Mouse (Mus musculus) kidney, postnatal 0 days (tissue): ENCODE results near the gene Eml2. TPM values are rescaled to one million over a fixed set of nuclear protein-coding genes. Genes with fewer than 3 reads are reported as not detected.
A peak's percentile ranks its signal among the peaks of the same experiment; 100 is the strongest.

Experiments
- ATAC-seq: fragments of 200-750 bp; cut with Nextera tagmentation; replicated peaks from 2 replicates; pipeline ENCODE4 v1.8.0; 2017; ENCODE audit warnings: low read depth, moderate number of reproducible peaks, moderate TSS enrichment, moderate library complexity; ENCODE audit not compliant: low FRiP score
- DNase-seq: peaks from one replicate; pipeline ENCODE4 v3.0.0-alpha.2; 2016; ENCODE audit warnings: low spot score
- H3K27ac ChIP-seq: fragments of 300-500 bp; sonication (generic); 2 replicates; pipeline ENCODE4 v1.5.1; 2014; ENCODE audit warnings: mild to moderate bottlenecking
- H3K27me3 ChIP-seq: fragments of 300-500 bp; sonication (generic); 2 replicates; pipeline ENCODE4 v1.6.1; 2014; ENCODE audit warnings: low read length, mixed read lengths; ENCODE audit not compliant: insufficient read depth
- H3K36me3 ChIP-seq: fragments of 300-500 bp; sonication (generic); 2 replicates; pipeline ENCODE4 v1.6.1; 2014; ENCODE audit warnings: low read length, mixed read lengths; ENCODE audit not compliant: insufficient read depth
- H3K4me1 ChIP-seq: fragments of 300-500 bp; sonication (generic); replicated peaks from 2 replicates; pipeline ENCODE4 v1.6.1; 2014; ENCODE audit warnings: antibody characterized with exemption, low read length, mixed read lengths; ENCODE audit not compliant: insufficient read depth
- H3K4me2 ChIP-seq: fragments of 300-500 bp; sonication (generic); 2 replicates; pipeline ENCODE4 v1.6.1; 2014; ENCODE audit warnings: mild to moderate bottlenecking, low read length, moderate library complexity, mixed read lengths
- H3K4me3 ChIP-seq: fragments of 300-500 bp; sonication (generic); replicated peaks from 2 replicates; pipeline ENCODE4 v1.5.1; 2014; ENCODE audit warnings: low read depth, low read length
- H3K9ac ChIP-seq: fragments of 300-500 bp; sonication (generic); 2 replicates; pipeline ENCODE4 v1.6.1; 2014; ENCODE audit warnings: low read depth, low read length
- H3K9me3 ChIP-seq: fragments of 300-500 bp; sonication (generic); replicated peaks from 2 replicates; pipeline ENCODE4 v1.6.1; 2016; ENCODE audit warnings: low read length, inconsistent platforms, mixed read lengths
- CTCF ChIP-seq: IDR thresholded peaks from 2 replicates; pipeline ENCODE4 v1.5.1; 2016; ENCODE audit warnings: antibody characterized with exemption, low read depth, mild to moderate bottlenecking, moderate library complexity
- WGBS: fragments of 180-500 bp; shearing (Covaris S2); extraction: QIAGEN DNeasy Blood & Tissue Kit; methylation state at CpG from one replicate; pipeline ENCODE4 v1.1.7; 2014; 5-methylcytosine and 5-hydroxymethylcytosine counted together
- polyA plus RNA-seq: library from polyadenylated mRNA; unstranded; fragments of >200 nt; fragmentation: Nextera tagmentation; extraction: Ambion mirVana; gene quantifications from 2 replicates; pipeline ENCODE4 v1.2.1, GENCODE M21; 2015

The Eml2 gene
- polyA plus RNA-seq, 1 experiment from 2014 or later, result 10.6 TPM

DNA sequence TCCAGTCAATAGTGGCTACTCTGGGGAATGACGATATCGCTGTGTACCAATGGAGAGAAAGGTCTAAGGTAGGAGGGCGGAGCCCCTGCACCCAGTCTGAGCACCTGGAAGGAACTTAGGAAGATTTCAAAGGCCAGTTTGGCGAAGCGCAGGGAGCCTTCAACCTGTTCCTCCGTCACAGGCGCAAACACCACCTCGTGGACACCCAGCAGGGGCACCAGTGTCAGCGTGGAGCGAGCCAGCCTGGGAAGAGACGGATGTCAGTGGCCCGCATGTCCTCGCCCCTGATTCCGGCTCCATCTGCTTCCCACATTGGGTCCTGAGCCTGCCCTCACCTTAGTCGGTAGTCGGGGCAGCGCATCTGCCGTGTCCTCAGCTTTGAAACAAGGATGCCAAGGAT is 16.8 kb upstream of the Eml2 start:
- Histone ChIP-seq H3K9ac (peak overlapping the region; percentile 18; the same call in 1 of the 2 replicates), H3K36me3 (peaks cover 7% of the 10 kb centered on the region), H3K27me3 (0 out of 2 replicates have a peak, but pooled peaks cover 7% of the 10 kb centered on the region), H3K4me1 (peaks cover 21% of the 10 kb centered on the region), H3K4me3 (no peak overlapping the region), H3K9me3 (no peaks in the 10 kb centered on the region), H3K4me2 (peak overlapping the region; percentile 75), H3K27ac (no peak overlapping the region)
- DNase-seq (no peak), ATAC-seq (no peak)
- WGBS, result 11% methylated on average over 18 of the region's 18 CpGs
- TF ChIP-seq CTCF, result no peak

DNA sequence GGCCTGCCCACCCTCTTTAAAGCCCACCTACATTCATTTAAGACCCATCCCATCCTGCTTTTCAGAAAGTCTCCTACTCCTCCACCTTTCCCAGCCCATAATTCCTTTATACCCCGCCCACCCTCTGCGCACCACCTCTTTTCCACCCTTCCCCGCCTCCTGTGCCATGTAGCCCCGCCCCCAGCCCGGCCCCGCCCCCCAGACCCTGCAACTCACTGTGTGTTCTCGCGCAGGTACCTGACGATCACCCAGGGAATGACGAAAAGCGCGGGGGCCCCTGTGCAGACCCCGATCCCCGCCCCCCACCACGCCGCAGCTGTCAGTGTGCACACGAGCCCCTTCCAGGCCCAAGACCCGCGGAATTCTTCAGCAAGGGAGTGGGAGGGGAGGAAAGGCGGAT is 16.1 kb upstream of the Eml2 start:
- Histone ChIP-seq H3K4me1 (peaks cover 27% of the 10 kb centered on the region), H3K27me3 (0 out of 2 replicates have a peak, but pooled peaks cover 7% of the 10 kb centered on the region), H3K4me2 (peak overlapping the region; percentile 75), H3K27ac (no peak overlapping the region), H3K4me3 (peak overlapping the region; percentile 25), H3K9me3 (no peaks in the 10 kb centered on the region), H3K36me3 (peaks cover 1% of the 10 kb centered on the region; the same call in 1 of the 2 replicates), H3K9ac (peak overlapping the region; percentile 44)
- ATAC-seq, result 0 out of 2 replicates have a peak, but pooled peaks have one; percentile 27
- under 1% methylated on average over 19 of the region's 20 CpGs for WGBS
- DNase-seq, result peak; percentile 60
- TF ChIP-seq CTCF, result no peak

DNA sequence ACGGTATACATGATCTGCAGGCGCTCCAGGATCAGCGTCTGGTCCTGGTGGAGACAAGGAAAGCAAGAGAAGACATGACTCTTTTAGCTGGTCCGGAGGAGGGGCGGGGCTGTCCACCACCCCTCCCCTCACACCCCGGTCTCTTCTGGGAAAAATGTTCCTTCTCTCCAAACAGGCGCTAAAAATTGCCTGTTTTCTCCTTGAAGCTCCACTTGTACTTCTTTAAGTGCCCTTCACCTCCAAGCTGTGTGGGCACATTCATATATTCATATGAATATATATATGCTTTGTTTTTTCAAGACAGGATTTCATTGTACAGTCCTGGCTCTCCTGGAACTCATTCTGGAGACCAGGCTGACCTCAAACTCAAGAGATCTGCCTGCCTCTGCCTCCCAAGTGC is 13.3 kb upstream of the Eml2 start:
- H3K36me3 ChIP-seq, result no peaks in the 10 kb centered on the region
- no peak overlapping the region for H3K4me2 ChIP-seq
- H3K4me3 ChIP-seq, result no peak overlapping the region
- 0 out of 2 replicates have a peak, but pooled peaks cover 7% of the 10 kb centered on the region for H3K27me3 ChIP-seq
- DNase-seq (no peak), ATAC-seq (no peak)
- H3K9ac ChIP-seq, result no peak overlapping the region
- H3K9me3 ChIP-seq, result no peaks in the 10 kb centered on the region
- TF ChIP-seq CTCF, result no peak
- peaks cover 25% of the 10 kb centered on the region for H3K4me1 ChIP-seq
- 79% methylated on average over 7 of the region's 7 CpGs for WGBS
- H3K27ac ChIP-seq, result no peak overlapping the region

DNA sequence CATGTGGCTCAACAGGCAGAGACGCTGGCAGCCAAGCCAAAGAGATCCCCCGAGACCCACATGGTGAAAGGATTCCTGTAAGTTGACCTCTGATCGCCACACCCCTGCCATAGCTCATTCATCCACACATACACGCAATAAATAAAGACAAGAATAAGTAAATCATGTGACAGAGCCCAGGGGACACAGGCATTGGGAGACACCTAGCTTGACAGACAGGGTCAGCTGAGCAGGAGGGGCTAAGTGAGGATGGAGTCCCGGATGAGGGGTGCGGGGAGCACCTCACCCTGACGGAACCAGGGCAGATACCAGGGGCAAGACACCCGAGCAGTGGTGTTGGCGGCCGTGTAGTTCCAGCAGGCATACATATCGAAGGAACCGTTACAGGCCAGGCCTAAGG is 12.5 kb upstream of the Eml2 start:
- Histone ChIP-seq H3K4me2 (0 out of 2 replicates have a peak overlapping the region, but pooled peaks have one; percentile 37), H3K9me3 (no peaks in the 10 kb centered on the region), H3K36me3 (no peaks in the 10 kb centered on the region), H3K27ac (no peak overlapping the region), H3K4me3 (no peak overlapping the region), H3K4me1 (peaks cover 25% of the 10 kb centered on the region), H3K9ac (no peak overlapping the region), H3K27me3 (0 out of 2 replicates have a peak, but pooled peaks cover 7% of the 10 kb centered on the region)
- ATAC-seq (no peak), DNase-seq (no peak)
- TF ChIP-seq CTCF, result no peak
- 26% methylated on average over 12 of the region's 12 CpGs for WGBS

DNA sequence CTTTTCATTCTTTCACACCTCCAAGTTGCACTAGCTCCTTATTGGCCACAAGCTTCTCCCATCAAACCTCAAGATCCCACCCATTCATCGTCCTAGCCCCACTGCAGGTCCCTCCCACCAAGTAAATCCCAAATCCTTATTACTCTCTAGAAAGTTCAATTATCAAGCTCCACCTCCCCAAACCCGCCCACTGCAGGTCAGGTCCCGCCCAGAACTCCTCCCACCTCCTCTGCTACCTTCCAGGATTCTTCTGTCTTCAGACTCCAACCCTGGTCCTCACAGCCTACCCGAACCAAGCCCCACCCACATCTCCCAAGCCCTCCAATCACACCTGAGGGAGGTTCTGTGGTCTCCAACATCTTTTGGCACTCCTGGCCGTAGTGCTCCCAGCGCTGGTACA is 12.0 kb upstream of the Eml2 start:
- no peaks in the 10 kb centered on the region for H3K9me3 ChIP-seq
- WGBS, result 2% methylated on average over 6 of the region's 6 CpGs
- ATAC-seq (peak; percentile 73), DNase-seq (peak; percentile 67)
- no peak overlapping the region for H3K9ac ChIP-seq
- H3K27me3 ChIP-seq, result 0 out of 2 replicates have a peak, but pooled peaks cover 7% of the 10 kb centered on the region
- H3K4me3 ChIP-seq, result no peak overlapping the region
- H3K36me3 ChIP-seq, result no peaks in the 10 kb centered on the region
- TF ChIP-seq CTCF, result no peak
- peaks cover 25% of the 10 kb centered on the region for H3K4me1 ChIP-seq
- H3K4me2 ChIP-seq, result peak overlapping the region; percentile 37
- no peak overlapping the region for H3K27ac ChIP-seq

DNA sequence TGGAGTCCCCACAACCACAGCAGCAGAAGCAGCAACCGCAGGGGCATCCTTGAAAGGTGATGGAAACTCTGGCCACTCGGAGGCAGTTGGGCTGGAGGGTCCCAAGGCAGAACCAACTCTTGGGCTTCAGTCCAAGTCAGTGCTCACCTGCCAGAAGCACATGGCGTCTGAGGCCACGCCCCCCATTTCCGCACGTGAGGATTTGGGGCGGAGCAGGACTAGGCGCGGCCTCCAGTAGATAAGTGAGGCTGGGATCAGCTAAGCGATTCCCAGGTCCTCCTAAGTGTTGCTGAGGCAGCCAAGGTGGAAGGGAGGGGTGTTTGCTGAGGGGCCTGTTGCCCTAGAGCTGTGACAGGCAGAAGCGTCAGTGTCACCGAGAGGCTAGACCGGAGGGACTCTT is 11.2 kb upstream of the Eml2 start:
- Histone ChIP-seq H3K27ac (no peak overlapping the region), H3K4me3 (no peak overlapping the region), H3K27me3 (no peaks in the 10 kb centered on the region), H3K9me3 (no peaks in the 10 kb centered on the region), H3K4me1 (peaks cover 22% of the 10 kb centered on the region), H3K36me3 (no peaks in the 10 kb centered on the region), H3K4me2 (peak overlapping the region; percentile 21; the same call in 1 of the 2 replicates), H3K9ac (no peak overlapping the region)
- ATAC-seq, result no peak
- WGBS, result 2% methylated on average over 13 of the region's 13 CpGs
- no peak for DNase-seq
- TF ChIP-seq CTCF, result no peak
